Mouse (Mus musculus) E14TG2a.4 (cell line): Measurements from ENCODE around the gene Lrrc8d.
A peak's percentile ranks its signal among the peaks of the same experiment; 100 is the strongest.

Experiments
- H3K27me3 ChIP-seq: 2 replicates; pipeline ENCODE4 v1.6.1; 2014; ENCODE audit warnings: low read length, control low read depth; ENCODE audit not compliant: insufficient read depth
- H3K36me3 ChIP-seq: 2 replicates; pipeline ENCODE4 v1.6.1; 2014; ENCODE audit warnings: low read length, control low read depth; ENCODE audit not compliant: insufficient read depth
- H3K4me1 ChIP-seq: replicated peaks from 2 replicates; pipeline ENCODE4 v1.6.1; 2014; ENCODE audit warnings: low read depth, low read length, control low read depth
- H3K4me3 ChIP-seq: replicated peaks from 2 replicates; pipeline ENCODE4 v1.5.1; 2014; ENCODE audit warnings: mild to moderate bottlenecking, low read length
- H3K9me3 ChIP-seq: 2 replicates; pipeline ENCODE4 v1.6.1; 2014; ENCODE audit warnings: low read length, control low read depth
- CTCF ChIP-seq: conservative IDR thresholded peaks from 2 replicates; pipeline ENCODE4 v1.5.1; 2014; ENCODE audit warnings: low read length
- NANOG ChIP-seq: IDR thresholded peaks from 2 replicates; pipeline ENCODE4 v1.6.1; 2014; ENCODE audit warnings: borderline replicate concordance, low read length, mixed read lengths
- POU5F1 ChIP-seq: IDR thresholded peaks from 2 replicates; pipeline ENCODE4 v1.6.1; 2014; ENCODE audit warnings: low read length, borderline replicate concordance

Gene Lrrc8d

DNA sequence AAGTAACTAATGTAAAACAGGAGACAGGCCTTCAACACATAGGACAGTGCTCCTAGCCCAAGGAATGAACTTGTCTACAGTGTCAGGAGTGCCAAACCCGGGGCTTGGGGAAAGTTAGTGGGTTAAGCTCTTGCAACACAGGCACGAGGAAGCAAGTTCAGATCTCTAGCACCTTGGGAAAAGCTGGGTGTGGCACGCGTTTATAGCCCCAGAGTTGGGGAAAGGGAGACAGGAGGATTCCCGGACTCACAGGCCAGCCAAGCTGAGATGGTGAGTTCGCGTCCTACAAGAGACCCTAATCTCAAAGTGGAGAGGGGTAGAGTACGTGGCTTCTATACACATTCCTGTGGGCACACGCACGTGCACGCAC lies 3.5 kb downstream of the Lrrc8d start:
- TF ChIP-seq NANOG (no peak), POU5F1 (no peak), CTCF (no peak)
- Histone ChIP-seq H3K36me3 (peaks cover 54% of the 10 kb centered on the region), H3K4me1 (peaks cover 78% of the 10 kb centered on the region), H3K4me3 (peak overlapping the region; percentile 27), H3K9me3 (peaks cover 42% of the 10 kb centered on the region), H3K27me3 (no peaks in the 10 kb centered on the region)

DNA sequence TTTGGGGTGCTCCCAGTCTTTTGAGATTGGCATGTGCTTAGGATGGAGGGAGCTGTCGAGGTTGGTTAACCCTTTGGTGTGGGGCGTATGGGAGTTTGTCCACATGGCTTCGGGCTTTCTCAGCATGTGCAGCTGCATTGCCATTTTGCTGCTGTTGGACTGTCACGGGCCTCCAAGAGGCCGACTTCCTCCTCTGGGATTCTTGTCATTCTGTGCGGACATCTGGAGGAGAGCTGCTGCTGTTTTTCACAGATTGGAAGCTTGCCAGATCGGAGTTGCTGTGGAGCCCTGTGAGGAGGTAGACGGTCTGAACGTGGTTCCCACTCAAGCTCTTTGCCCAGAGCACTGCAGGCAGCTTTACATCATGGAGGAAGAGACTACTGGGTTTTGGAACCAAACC lies 4.8 kb downstream of the Lrrc8d start:
- Histone ChIP-seq H3K9me3 (peaks cover 55% of the 10 kb centered on the region), H3K4me1 (peaks cover 79% of the 10 kb centered on the region), H3K4me3 (no peak overlapping the region), H3K36me3 (peaks cover 67% of the 10 kb centered on the region), H3K27me3 (no peaks in the 10 kb centered on the region)
- TF ChIP-seq CTCF, result no peak
- no peak for TF ChIP-seq POU5F1
- TF ChIP-seq NANOG, result no peak

DNA sequence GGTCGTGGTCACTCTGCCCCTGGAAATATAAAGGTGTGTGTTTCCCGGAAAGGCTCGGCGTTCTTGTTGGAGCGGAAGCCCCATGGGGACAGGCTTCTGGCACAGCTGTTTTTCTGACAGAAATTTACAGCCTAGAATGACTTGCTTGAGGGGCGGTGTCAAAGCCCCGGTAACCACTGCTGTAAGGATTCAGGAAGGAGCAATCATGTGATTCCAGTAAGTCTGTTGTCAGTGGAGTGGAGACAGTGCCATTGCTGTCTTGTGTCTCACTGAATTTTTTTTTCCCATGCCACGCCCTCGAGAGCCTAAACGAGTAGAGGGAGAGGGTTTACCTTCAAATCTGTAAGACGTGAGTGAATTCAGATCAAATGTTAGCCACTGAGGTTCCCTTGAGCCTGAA lies 6.9 kb downstream of the Lrrc8d start:
- Histone ChIP-seq H3K4me3 (peak overlapping the region; percentile 23; the same call in 1 of the 2 replicates), H3K27me3 (no peaks in the 10 kb centered on the region)
- TF ChIP-seq NANOG (no peak), POU5F1 (no peak), CTCF (no peak)

DNA sequence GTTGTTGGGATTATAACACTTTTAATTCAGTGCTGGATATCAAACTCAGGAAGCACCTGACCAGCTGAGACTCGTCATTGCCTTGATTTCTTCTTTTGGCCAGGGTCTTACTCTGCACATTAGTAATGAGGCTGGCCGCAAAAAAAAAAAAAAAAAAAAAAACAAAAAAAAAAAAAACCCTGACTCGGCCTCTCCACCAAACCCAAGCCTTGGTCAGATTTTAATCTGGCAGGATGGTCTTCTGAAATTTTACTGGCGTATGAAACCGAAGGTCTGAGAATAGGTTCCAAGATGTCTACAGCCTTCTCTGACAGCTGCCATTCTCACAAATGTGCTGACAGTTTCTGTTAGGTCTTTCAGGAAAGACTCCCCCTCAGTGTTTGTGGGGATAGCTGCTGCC lies 8.5 kb downstream of the Lrrc8d start:
- Histone ChIP-seq H3K4me1 (peaks cover 73% of the 10 kb centered on the region), H3K9me3 (peaks cover 81% of the 10 kb centered on the region), H3K36me3 (peaks cover 89% of the 10 kb centered on the region), H3K27me3 (no peaks in the 10 kb centered on the region), H3K4me3 (no peak overlapping the region)
- no peak for TF ChIP-seq CTCF
- no peak for TF ChIP-seq POU5F1
- no peak for TF ChIP-seq NANOG

More for the DNA sequence above, 6.9 kb downstream of the Lrrc8d start:
- Histone ChIP-seq H3K9me3 (peaks cover 72% of the 10 kb centered on the region), H3K4me1 (peaks cover 88% of the 10 kb centered on the region), H3K36me3 (peaks cover 83% of the 10 kb centered on the region)

DNA sequence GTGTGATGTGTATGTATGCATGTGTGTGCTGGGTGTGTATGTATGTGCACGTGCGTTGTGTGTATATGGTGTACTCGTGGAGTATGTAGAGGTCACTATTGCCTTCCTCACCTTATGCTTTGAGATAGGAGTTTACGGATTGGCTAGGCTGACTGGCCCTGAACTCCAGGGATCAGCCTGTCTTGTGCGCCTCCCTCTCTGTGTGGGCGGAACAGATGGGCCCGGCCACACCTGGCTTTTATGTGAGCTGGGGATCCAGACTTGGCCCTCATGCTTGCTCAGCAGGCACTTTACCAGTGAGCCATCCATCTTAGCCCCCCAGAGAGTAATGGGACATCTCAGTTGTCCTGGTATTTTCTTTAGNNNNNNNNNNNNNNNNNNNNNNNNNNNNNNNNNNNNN lies 10.7 kb downstream of the Lrrc8d start:
- H3K36me3 ChIP-seq, result peaks cover 90% of the 10 kb centered on the region
- H3K9me3 ChIP-seq, result peaks cover 86% of the 10 kb centered on the region
- no peak for TF ChIP-seq CTCF
- no peak for TF ChIP-seq NANOG
- no peak for TF ChIP-seq POU5F1
- no peak overlapping the region for H3K4me3 ChIP-seq
- H3K4me1 ChIP-seq, result peaks cover 51% of the 10 kb centered on the region
- H3K27me3 ChIP-seq, result no peaks in the 10 kb centered on the region

DNA sequence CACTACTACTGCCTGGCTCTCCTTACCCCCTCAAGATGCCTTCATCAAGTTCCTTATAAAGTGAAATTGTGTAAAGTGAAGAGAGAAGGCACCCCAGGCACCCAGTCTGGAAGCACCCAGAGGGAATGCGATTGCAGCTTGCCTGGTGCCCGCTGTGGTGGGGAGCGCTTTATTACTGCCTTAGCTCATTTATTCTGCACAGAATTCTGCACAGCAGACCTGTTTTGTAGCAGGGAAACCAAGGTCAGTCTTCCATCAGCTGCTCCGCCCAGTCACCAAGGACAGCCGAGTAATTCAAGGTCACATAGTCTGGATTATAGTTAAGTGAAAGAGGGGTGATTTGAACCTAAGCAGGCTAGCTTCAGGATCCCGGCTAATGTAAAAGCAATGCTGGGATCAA lies 14.7 kb downstream of the Lrrc8d start:
- Histone ChIP-seq H3K27me3 (no peaks in the 10 kb centered on the region), H3K9me3 (peaks cover 96% of the 10 kb centered on the region), H3K4me1 (peaks cover 13% of the 10 kb centered on the region), H3K4me3 (0 out of 2 replicates have a peak overlapping the region, but pooled peaks have one; percentile 20), H3K36me3 (peaks cover 93% of the 10 kb centered on the region)
- TF ChIP-seq CTCF (no peak), NANOG (no peak), POU5F1 (no peak)

DNA sequence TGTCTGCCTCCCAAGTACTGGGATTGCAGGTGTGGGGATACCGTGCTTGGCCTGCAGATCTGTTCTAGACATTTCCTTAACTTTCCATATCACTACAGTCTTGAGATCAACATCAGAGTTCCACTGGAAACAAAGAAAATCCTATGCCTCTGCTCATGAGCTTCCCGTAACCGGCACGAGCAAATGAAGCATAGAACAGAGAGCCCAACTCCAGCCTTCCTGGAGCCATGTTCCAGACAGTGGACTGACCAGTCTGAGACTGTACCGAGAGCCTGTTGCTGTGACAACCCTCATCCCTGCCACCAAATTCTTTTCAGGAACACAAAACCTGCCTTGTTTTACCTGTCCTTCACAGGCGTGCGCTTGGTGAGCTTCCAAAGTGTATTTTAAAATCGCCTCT lies 15.3 kb downstream of the Lrrc8d start:
- TF ChIP-seq CTCF (no peak), NANOG (no peak), POU5F1 (no peak)
- Histone ChIP-seq H3K4me1 (peaks cover 7% of the 10 kb centered on the region), H3K36me3 (peaks cover 93% of the 10 kb centered on the region), H3K9me3 (peaks cover 97% of the 10 kb centered on the region), H3K27me3 (no peaks in the 10 kb centered on the region), H3K4me3 (no peak overlapping the region)

DNA sequence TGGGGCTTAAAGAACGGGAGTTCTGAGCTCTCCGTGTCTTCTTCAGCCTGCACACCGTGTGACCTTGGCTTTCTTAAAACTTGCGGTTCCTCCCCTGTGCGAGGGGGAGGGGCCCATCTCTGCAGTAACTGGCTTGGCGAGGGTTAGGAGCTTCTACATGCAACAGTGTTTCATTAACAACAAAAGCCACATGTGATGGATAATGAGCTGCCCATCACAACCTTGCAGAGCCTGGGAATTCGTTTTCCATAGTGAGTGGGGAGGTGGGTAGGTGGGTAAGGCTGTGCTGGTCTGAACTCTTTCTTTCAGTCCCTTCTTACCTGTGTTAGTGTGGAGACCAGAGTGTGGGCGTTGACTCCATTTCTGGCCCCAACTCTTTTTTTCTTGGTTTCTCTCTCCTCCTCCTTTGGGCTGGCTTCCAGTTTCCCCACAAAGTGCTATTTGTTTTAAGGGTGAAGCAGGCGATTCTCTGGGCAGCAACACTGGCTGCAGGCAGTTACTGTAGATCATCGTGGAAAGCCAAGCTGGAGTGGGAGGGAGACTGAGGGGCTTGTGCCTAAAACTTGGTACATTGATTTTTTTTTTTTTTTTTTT lies 15.9 kb downstream of the Lrrc8d start:
- TF ChIP-seq CTCF (no peak), POU5F1 (no peak), NANOG (no peak)
- no peak overlapping the region for H3K4me3 ChIP-seq
- H3K4me1 ChIP-seq, result peaks cover 1% of the 10 kb centered on the region
- peaks cover 97% of the 10 kb centered on the region for H3K9me3 ChIP-seq
- H3K27me3 ChIP-seq, result no peaks in the 10 kb centered on the region
- peaks cover 94% of the 10 kb centered on the region for H3K36me3 ChIP-seq

DNA sequence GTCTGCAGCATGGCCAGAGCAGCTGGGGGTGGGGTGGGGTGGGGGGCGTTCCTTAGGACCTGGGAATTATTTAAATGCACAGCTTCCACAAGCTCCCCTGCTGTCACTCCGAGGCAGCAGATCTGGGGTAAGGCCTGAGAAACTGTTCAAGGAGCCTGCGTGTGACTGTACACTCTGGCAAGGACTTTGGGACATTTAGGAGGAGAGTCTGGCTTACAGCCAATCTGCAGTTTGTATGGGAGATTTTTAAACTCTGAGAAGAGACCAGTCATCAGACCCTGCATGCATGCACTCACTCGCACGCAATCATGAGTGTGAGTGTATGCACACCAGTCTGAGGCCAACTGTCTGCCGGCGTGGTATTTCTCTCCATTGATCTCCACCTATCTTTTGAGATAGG lies 17.5 kb downstream of the Lrrc8d start:
- Histone ChIP-seq H3K27me3 (no peaks in the 10 kb centered on the region), H3K4me1 (no peaks in the 10 kb centered on the region), H3K9me3 (peaks cover 100% of the 10 kb centered on the region), H3K4me3 (no peak overlapping the region), H3K36me3 (peaks cover 99% of the 10 kb centered on the region)
- TF ChIP-seq POU5F1, result no peak
